Mouse (Mus musculus): ENCODE results near the gene Bcr. TPM values are rescaled to one million over a fixed set of nuclear protein-coding genes. Genes with fewer than 3 reads are reported as not detected.

Gene Bcr
- polyA plus RNA-seq (2021), result 38.8 TPM

- CTCF ChIA-PET, result interaction anchor here (0.7 to 5.4 kb wide), 12 partner anchors 18 to 109 kb away, joined by 3 to 99 read pairs (median 7); no protein-coding TSS in a partner anchor
- ATAC-seq (peak; percentile 84), DNase-seq (ENCODE audit: low read depth, low spot score) (no peak)
- H3K27me3 ChIP-seq, result no peaks in the 10 kb centered on the region
- TF ChIP-seq CTCF (IDR thresholded peaks at IDR 0.05), result no peak
- POLR2A ChIA-PET, result interaction anchor here (2.8 kb wide), 1 partner anchor 91 kb away, joined by 14 read pairs; no protein-coding TSS in a partner anchor
- in situ Hi-C loops (cut with MboI; ENCODE audit: low pct_unique_long_range_greater_than_20kb), result loop anchor here (25.0 kb wide), 1 partner anchor 377 kb away; no protein-coding TSS in a partner anchor
These were observed at the start of gene Bcr for GRCm38 (mm10) chr10:75060217-75060842. TSS of gene Bcr (plus strand) at chr10:75060592.

- H3K27me3 ChIP-seq, result peaks cover 6% of the 10 kb centered on the region
- ATAC-seq, result no peak
- ChIA-PET CTCF (interaction anchor here (1.5 to 4.3 kb wide), 2 partner anchors 11 to 27 kb away, joined by 5 to 11 read pairs; no protein-coding TSS in a partner anchor), POLR2A (no interaction called here)
- in situ Hi-C loops (cut with MboI; ENCODE audit: low pct_unique_long_range_greater_than_20kb), result no loop called here
- DNase-seq (ENCODE audit: low read depth, low spot score), result no peak
- no peak for TF ChIP-seq CTCF (IDR thresholded peaks at IDR 0.05)
These were observed 49.7 kb upstream of the Bcr start for GRCm38 (mm10) chr10:75010704-75011103.

- in situ Hi-C loops (cut with MboI; ENCODE audit: low pct_unique_long_range_greater_than_20kb), result no loop called here
- peaks cover 6% of the 10 kb centered on the region for H3K27me3 ChIP-seq
- ChIA-PET CTCF (no interaction called here), POLR2A (interaction anchor here (0.6 to 0.7 kb wide), 3 partner anchors 52 to 98 kb away, joined by 4 to 5 read pairs (median 5); no protein-coding TSS in a partner anchor)
- no peak for TF ChIP-seq CTCF (IDR thresholded peaks at IDR 0.05)
- no peak for DNase-seq (ENCODE audit: low read depth, low spot score)
- ATAC-seq, result no peak
These were observed 44.9 kb upstream of the Bcr start for GRCm38 (mm10) chr10:75015465-75015864.

- in situ Hi-C loops (cut with MboI; ENCODE audit: low pct_unique_long_range_greater_than_20kb), result no loop called here
- DNase-seq (ENCODE audit: low read depth, low spot score) (no peak), ATAC-seq (no peak)
- peaks cover 6% of the 10 kb centered on the region for H3K27me3 ChIP-seq
- ChIA-PET CTCF (no interaction called here), POLR2A (no interaction called here)
- TF ChIP-seq CTCF (IDR thresholded peaks at IDR 0.05), result no peak
These were observed 43.9 kb upstream of the Bcr start for GRCm38 (mm10) chr10:75016481-75016880.

- ChIA-PET CTCF (interaction anchor here (1.1 to 3.4 kb wide), 3 partner anchors 10 to 131 kb away, joined by 3 to 12 read pairs (median 11); no protein-coding TSS in a partner anchor), POLR2A (no interaction called here)
- H3K27me3 ChIP-seq, result no peaks in the 10 kb centered on the region
- no peak for DNase-seq (ENCODE audit: low read depth, low spot score)
- in situ Hi-C loops (cut with MboI; ENCODE audit: low pct_unique_long_range_greater_than_20kb), result loop anchor here (5.0 kb wide), 1 partner anchor 78 kb away; no protein-coding TSS in a partner anchor
- ATAC-seq, result no peak
- no peak for TF ChIP-seq CTCF (IDR thresholded peaks at IDR 0.05)
These were observed 40.1 kb upstream of the Bcr start for GRCm38 (mm10) chr10:75020271-75020670.

- no peak for TF ChIP-seq CTCF (IDR thresholded peaks at IDR 0.05)
- ATAC-seq, result no peak
- POLR2A ChIA-PET, result no interaction called here
- CTCF ChIA-PET, result interaction anchor here (1.1 to 3.4 kb wide), 6 partner anchors 10 to 130 kb away, joined by 3 to 12 read pairs (median 4); no protein-coding TSS in a partner anchor
- in situ Hi-C loops (cut with MboI; ENCODE audit: low pct_unique_long_range_greater_than_20kb), result loop anchor here (5.0 kb wide), 1 partner anchor 79 kb away; no protein-coding TSS in a partner anchor
- no peaks in the 10 kb centered on the region for H3K27me3 ChIP-seq
- DNase-seq (ENCODE audit: low read depth, low spot score), result no peak
These were observed 39.3 kb upstream of the Bcr start for GRCm38 (mm10) chr10:75021138-75021537.

GRCm38 (mm10) chr10:75026491-75026890 is 33.9 kb upstream of the Bcr start:
- in situ Hi-C loops (cut with MboI; ENCODE audit: low pct_unique_long_range_greater_than_20kb), result no loop called here
- POLR2A ChIA-PET, result no interaction called here

GRCm38 (mm10) chr10:75028743-75029142 is 31.6 kb upstream of the Bcr start:
- in situ Hi-C loops (cut with MboI; ENCODE audit: low pct_unique_long_range_greater_than_20kb), result no loop called here
- no peak for TF ChIP-seq CTCF (IDR thresholded peaks at IDR 0.05)
- H3K27me3 ChIP-seq, result no peaks in the 10 kb centered on the region
- ChIA-PET POLR2A (no interaction called here), CTCF (no interaction called here)
- ATAC-seq (no peak), DNase-seq (ENCODE audit: low read depth, low spot score) (no peak)

More at GRCm38 (mm10) chr10:75026491-75026890, 33.9 kb upstream of the Bcr start:
- H3K27me3 ChIP-seq, result no peaks in the 10 kb centered on the region
- ATAC-seq, result no peak
- CTCF ChIA-PET, result no interaction called here
- no peak for DNase-seq (ENCODE audit: low read depth, low spot score)
- no peak for TF ChIP-seq CTCF (IDR thresholded peaks at IDR 0.05)

- no peak for DNase-seq (ENCODE audit: low read depth, low spot score)
- CTCF ChIA-PET, result no interaction called here
- POLR2A ChIA-PET, result no interaction called here
- TF ChIP-seq CTCF (IDR thresholded peaks at IDR 0.05), result no peak
- H3K27me3 ChIP-seq, result no peaks in the 10 kb centered on the region
- in situ Hi-C loops (cut with MboI; ENCODE audit: low pct_unique_long_range_greater_than_20kb), result no loop called here
- no peak for ATAC-seq
These were observed 30.7 kb upstream of the Bcr start for GRCm38 (mm10) chr10:75029677-75030076.

GRCm38 (mm10) chr10:75030234-75030633 is 30.2 kb upstream of the Bcr start:
- ATAC-seq, result no peak
- in situ Hi-C loops (cut with MboI; ENCODE audit: low pct_unique_long_range_greater_than_20kb), result no loop called here

GRCm38 (mm10) chr10:75031345-75032114 is 28.9 kb upstream of the Bcr start:
- POLR2A ChIA-PET, result no interaction called here
- CTCF ChIA-PET, result interaction anchor here (1.3 kb wide), 1 partner anchor 9 kb away, joined by 5 read pairs; no protein-coding TSS in a partner anchor
- H3K27me3 ChIP-seq, result no peaks in the 10 kb centered on the region
- TF ChIP-seq CTCF (IDR thresholded peaks at IDR 0.05), result no peak
- no peak for DNase-seq (ENCODE audit: low read depth, low spot score)
- in situ Hi-C loops (cut with MboI; ENCODE audit: low pct_unique_long_range_greater_than_20kb), result no loop called here
- ATAC-seq, result no peak

More at GRCm38 (mm10) chr10:75030234-75030633, 30.2 kb upstream of the Bcr start:
- CTCF ChIA-PET, result no interaction called here
- H3K27me3 ChIP-seq, result no peaks in the 10 kb centered on the region
- TF ChIP-seq CTCF (IDR thresholded peaks at IDR 0.05), result no peak
- no peak for DNase-seq (ENCODE audit: low read depth, low spot score)
- POLR2A ChIA-PET, result no interaction called here

Data from Patski (cell line).